Mouse (Mus musculus) adrenal gland, postnatal 36 days (tissue): ENCODE results near the gene Tada1. TPM values are rescaled to one million over a fixed set of nuclear protein-coding genes. Genes with fewer than 3 reads are reported as not detected.

Experiments
- total RNA-seq, 2 experiments: library from RNA; stranded (reverse); gene quantifications; 2 replicates each; pipeline ENCODE4 v1.2.3; 2021

The Tada1 gene
- total RNA-seq, 2 experiments from 2014 or later, result 17.5 to 20.3 TPM

Other genes starting within 250 kb of the Tada1 start
- under 1 TPM; 0.10 to 0.23 TPM for gene Gpa33, start 248.9 kb upstream of the Tada1 start, total RNA-seq
- not detected for gene Mael, start 140.3 kb upstream of the Tada1 start, total RNA-seq
- 1 to 10 TPM; 4.1 to 8.0 TPM for gene Ildr2, start 125.0 kb upstream of the Tada1 start, total RNA-seq
- gene Pogk, start 30.8 kb downstream of the Tada1 start, total RNA-seq, result 10 to 100 TPM; 37.5 to 38.3 TPM
- under 1 TPM in 1 of 2 experiments, not detected in 1; 0.17 TPM for gene Gm4846, start 118.5 kb downstream of the Tada1 start, total RNA-seq